Mouse (Mus musculus) hindbrain, embryonic 16.5 days (tissue): Measurements from ENCODE around the gene Zfp740. TPM values are rescaled to one million over a fixed set of nuclear protein-coding genes. Genes with fewer than 3 reads are reported as not detected.

ENCODE experiments used
- ATAC-seq: fragments of 200-750 bp; cut with Nextera tagmentation; 2 replicates; pipeline ENCODE4 v1.8.0; 2017; ENCODE audit warnings: moderate TSS enrichment, moderate library complexity
- H3K27ac ChIP-seq: fragments of 300-500 bp; sonication (generic); 2 replicates; pipeline ENCODE4 v1.5.1; 2014; ENCODE audit warnings: low read depth, mild to moderate bottlenecking, control low read depth, low read length, moderate library complexity
- H3K27me3 ChIP-seq: fragments of 300-500 bp; sonication (generic); replicated peaks from 2 replicates; pipeline ENCODE4 v1.6.1; 2014; ENCODE audit warnings: low read length; ENCODE audit not compliant: control insufficient read depth, insufficient read depth
- H3K36me3 ChIP-seq: fragments of 300-500 bp; sonication (generic); 2 replicates; pipeline ENCODE4 v1.6.1; 2014; ENCODE audit warnings: mild to moderate bottlenecking, low read length, moderate library complexity, mixed read lengths; ENCODE audit not compliant: control insufficient read depth, insufficient read depth
- H3K4me1 ChIP-seq: fragments of 300-500 bp; sonication (generic); 2 replicates; pipeline ENCODE4 v1.6.1; 2014; ENCODE audit warnings: low read depth, low read length; ENCODE audit not compliant: control insufficient read depth, insufficient read depth
- H3K4me2 ChIP-seq: fragments of 300-500 bp; sonication (generic); 2 replicates; pipeline ENCODE4 v1.6.1; 2014; ENCODE audit warnings: mild to moderate bottlenecking, low read length, control low read depth, moderate library complexity
- H3K4me3 ChIP-seq: fragments of 300-500 bp; sonication (generic); 2 replicates; pipeline ENCODE4 v1.5.1; 2014; ENCODE audit warnings: mild to moderate bottlenecking, low read length, control low read depth, moderate library complexity
- H3K9ac ChIP-seq: fragments of 300-500 bp; sonication (generic); 2 replicates; pipeline ENCODE4 v1.6.1; 2014; ENCODE audit warnings: low read depth, mild to moderate bottlenecking, control low read depth, low read length, moderate library complexity
- H3K9me3 ChIP-seq: fragments of 300-500 bp; sonication (generic); 2 replicates; pipeline ENCODE4 v1.6.1; 2014; ENCODE audit warnings: mild to moderate bottlenecking, low read length, moderate library complexity; ENCODE audit not compliant: control insufficient read depth
- WGBS: fragments of 180-500 bp; shearing (Covaris S2); extraction: QIAGEN DNeasy Blood & Tissue Kit; methylation state at CpG from one replicate; pipeline ENCODE4 v1.1.7; 2014; 5-methylcytosine and 5-hydroxymethylcytosine counted together
- polyA plus RNA-seq: library from polyadenylated mRNA; unstranded; fragments of >200 nt; fragmentation: Nextera tagmentation; extraction: Ambion mirVana; gene quantifications from 2 replicates; pipeline ENCODE4 v1.2.1, GENCODE M21; 2015

Gene Zfp740
- polyA plus RNA-seq, 1 experiment from 2014 or later, result 39.6 TPM

GRCm38 (mm10) chr15:102188096-102188495 lies 15.0 kb upstream of the Zfp740 start:
- H3K4me3 ChIP-seq, result no peak overlapping the region
- H3K9me3 ChIP-seq, result no peaks in the 10 kb centered on the region
- peaks cover 6% of the 10 kb centered on the region for H3K36me3 ChIP-seq
- ATAC-seq, result no peak
- H3K27me3 ChIP-seq, result no peaks in the 10 kb centered on the region
- H3K4me1 ChIP-seq, result no peaks in the 10 kb centered on the region
- 89% methylated on average over 10 of the region's 10 CpGs for WGBS
- H3K9ac ChIP-seq, result no peak overlapping the region
- no peak overlapping the region for H3K27ac ChIP-seq
- H3K4me2 ChIP-seq, result no peak overlapping the region

GRCm38 (mm10) chr15:102188883-102189282 lies 14.2 kb upstream of the Zfp740 start:
- Histone ChIP-seq H3K27me3 (no peaks in the 10 kb centered on the region), H3K4me3 (no peak overlapping the region), H3K4me2 (no peak overlapping the region), H3K36me3 (peaks cover 6% of the 10 kb centered on the region), H3K4me1 (no peaks in the 10 kb centered on the region), H3K27ac (no peak overlapping the region), H3K9me3 (no peaks in the 10 kb centered on the region), H3K9ac (no peak overlapping the region)
- no peak for ATAC-seq
- WGBS, result 58% methylated on average over 6 of the region's 6 CpGs

DNA sequence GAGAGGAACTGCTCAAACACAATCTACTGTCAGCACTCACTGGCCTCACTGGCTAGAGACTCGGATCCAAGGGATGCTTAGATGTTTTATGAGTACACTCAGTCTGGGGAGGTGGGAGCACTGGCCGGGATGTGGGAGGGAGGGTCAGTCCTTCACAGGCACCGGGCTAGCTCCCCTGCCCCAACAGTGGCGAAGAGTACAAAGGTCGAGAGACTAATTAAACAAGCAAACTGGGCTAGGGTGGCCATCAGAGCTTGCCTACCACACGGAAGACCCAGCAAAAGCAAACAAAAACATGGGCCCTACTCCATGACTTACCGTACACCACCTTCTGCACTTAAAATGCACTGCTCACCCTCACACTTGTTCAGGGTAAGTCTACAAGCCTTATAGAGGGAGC lies 11.3 kb upstream of the Zfp740 start:
- H3K27me3 ChIP-seq, result no peaks in the 10 kb centered on the region
- H3K27ac ChIP-seq, result no peak overlapping the region
- H3K9me3 ChIP-seq, result no peaks in the 10 kb centered on the region
- no peaks in the 10 kb centered on the region for H3K4me1 ChIP-seq
- no peak for ATAC-seq
- no peak overlapping the region for H3K4me3 ChIP-seq
- H3K4me2 ChIP-seq, result no peak overlapping the region
- no peaks in the 10 kb centered on the region for H3K36me3 ChIP-seq
- 83% methylated on average over 7 of the region's 7 CpGs for WGBS
- no peak overlapping the region for H3K9ac ChIP-seq

- H3K4me1 ChIP-seq, result no peaks in the 10 kb centered on the region
- H3K27ac ChIP-seq, result no peak overlapping the region
- H3K36me3 ChIP-seq, result no peaks in the 10 kb centered on the region
- WGBS, result 73% methylated on average over 7 of the region's 7 CpGs
- no peak for ATAC-seq
- no peaks in the 10 kb centered on the region for H3K9me3 ChIP-seq
- H3K9ac ChIP-seq, result no peak overlapping the region
- H3K4me2 ChIP-seq, result no peak overlapping the region
- no peaks in the 10 kb centered on the region for H3K27me3 ChIP-seq
- no peak overlapping the region for H3K4me3 ChIP-seq
These were observed 10.7 kb upstream of the Zfp740 start for GRCm38 (mm10) chr15:102192271-102192812.

GRCm38 (mm10) chr15:102192820-102193386 lies 10.1 kb upstream of the Zfp740 start:
- Histone ChIP-seq H3K4me2 (no peak overlapping the region), H3K27me3 (no peaks in the 10 kb centered on the region), H3K4me3 (no peak overlapping the region), H3K36me3 (no peaks in the 10 kb centered on the region), H3K9me3 (no peaks in the 10 kb centered on the region), H3K9ac (no peak overlapping the region; the same call in 1 of the 2 replicates), H3K27ac (no peak overlapping the region), H3K4me1 (no peaks in the 10 kb centered on the region)
- no peak for ATAC-seq
- WGBS, result 71% methylated on average over 5 of the region's 5 CpGs

- Histone ChIP-seq H3K27me3 (no peaks in the 10 kb centered on the region), H3K9ac (no peak overlapping the region), H3K4me1 (no peaks in the 10 kb centered on the region), H3K4me3 (no peak overlapping the region), H3K27ac (no peak overlapping the region), H3K4me2 (no peak overlapping the region), H3K36me3 (no peaks in the 10 kb centered on the region), H3K9me3 (no peaks in the 10 kb centered on the region)
- ATAC-seq, result no peak
- 83% methylated on average over 4 of the region's 4 CpGs for WGBS
These were observed 9.4 kb upstream of the Zfp740 start for GRCm38 (mm10) chr15:102193652-102194051.

- H3K4me3 ChIP-seq, result no peak overlapping the region
- no peaks in the 10 kb centered on the region for H3K9me3 ChIP-seq
- H3K9ac ChIP-seq, result no peak overlapping the region
- no peak overlapping the region for H3K27ac ChIP-seq
- WGBS, result 89% methylated on average over 4 of the region's 4 CpGs
- no peaks in the 10 kb centered on the region for H3K27me3 ChIP-seq
- H3K4me2 ChIP-seq, result no peak overlapping the region
- ATAC-seq, result no peak
- no peaks in the 10 kb centered on the region for H3K4me1 ChIP-seq
- no peaks in the 10 kb centered on the region for H3K36me3 ChIP-seq
These were observed 8.6 kb upstream of the Zfp740 start for GRCm38 (mm10) chr15:102194439-102194838.

DNA sequence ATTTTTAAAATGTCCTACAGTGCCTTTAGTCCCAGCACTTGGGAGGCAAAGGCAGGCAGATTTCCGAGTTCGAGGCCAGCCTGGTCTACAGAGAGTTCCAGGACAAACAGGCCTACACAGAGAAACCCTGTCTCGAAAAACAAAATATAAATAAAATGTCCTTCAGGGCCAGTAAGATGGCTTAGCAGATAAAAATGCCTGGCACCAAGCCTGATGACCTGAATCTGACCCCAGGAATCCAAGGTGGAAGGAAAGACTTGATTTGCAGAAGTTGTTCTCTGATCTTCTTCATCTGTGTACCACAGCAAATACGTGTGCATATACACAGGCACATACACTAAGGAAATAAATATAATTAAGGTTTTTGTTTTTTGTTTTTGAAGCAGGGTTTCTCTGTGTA lies 7.7 kb upstream of the Zfp740 start:
- Histone ChIP-seq H3K4me2 (no peak overlapping the region), H3K27me3 (no peaks in the 10 kb centered on the region), H3K36me3 (no peaks in the 10 kb centered on the region), H3K4me3 (no peak overlapping the region), H3K27ac (no peak overlapping the region), H3K9me3 (no peaks in the 10 kb centered on the region), H3K4me1 (no peaks in the 10 kb centered on the region), H3K9ac (no peak overlapping the region)
- ATAC-seq, result no peak
- WGBS, result 85% methylated on average over 4 of the region's 4 CpGs

DNA sequence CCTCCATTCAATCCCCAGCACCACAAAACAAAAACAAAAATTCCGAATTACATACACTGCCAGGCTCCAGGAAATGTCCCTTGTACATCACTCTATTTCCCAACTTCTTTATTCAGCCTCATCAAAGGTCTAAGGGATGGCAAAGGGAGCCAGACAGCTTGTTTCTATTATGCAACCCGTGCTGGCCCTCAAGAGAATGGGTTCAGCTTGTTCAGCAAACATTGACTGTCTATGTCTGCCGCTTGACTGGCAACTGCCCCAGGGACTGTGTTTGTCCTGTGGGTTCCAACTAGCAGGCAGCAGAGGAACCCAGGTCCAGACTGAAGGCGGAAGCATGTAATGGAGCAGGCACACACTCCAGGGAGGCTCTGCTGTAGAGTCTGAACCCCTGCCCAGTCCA lies 4.2 kb upstream of the Zfp740 start:
- Histone ChIP-seq H3K4me2 (no peak overlapping the region), H3K4me3 (no peak overlapping the region), H3K4me1 (peaks cover 7% of the 10 kb centered on the region), H3K9ac (no peak overlapping the region), H3K36me3 (no peaks in the 10 kb centered on the region), H3K27me3 (no peaks in the 10 kb centered on the region), H3K9me3 (no peaks in the 10 kb centered on the region), H3K27ac (no peak overlapping the region)
- 82% methylated on average over 4 of the region's 4 CpGs for WGBS
- ATAC-seq, result no peak
